Mouse (Mus musculus): ENCODE data around the gene Urb1.

GRCm38 (mm10) chr16:90792500-90792899 is 17.7 kb downstream of the Urb1 start:
- no peak for TF ChIP-seq POLR2A (IDR thresholded peaks at IDR 0.05; ENCODE audit: borderline replicate concordance, extremely low read depth, insufficient read depth, insufficient read length, poor library complexity, severe bottlenecking)
- TF ChIP-seq CTCF (IDR thresholded peaks at IDR 0.05; ENCODE audit: borderline replicate concordance, extremely low read depth, insufficient read depth, insufficient read length), result no peak
